Mouse (Mus musculus) heart, embryonic 13.5 days (tissue): Measurements from ENCODE around the gene Tgfb2. TPM values are rescaled to one million over a fixed set of nuclear protein-coding genes. Genes with fewer than 3 reads are reported as not detected.

Experiments
- ATAC-seq: fragments of 200-750 bp; cut with Nextera tagmentation; 2 replicates; pipeline ENCODE4 v1.8.0; 2017; ENCODE audit warnings: moderate TSS enrichment; ENCODE audit not compliant: insufficient number of reproducible peaks, low FRiP score, low TSS enrichment; ENCODE audit errors: extremely low read depth
- H3K27ac ChIP-seq: fragments of 300-500 bp; sonication (generic); replicated peaks from 2 replicates; pipeline ENCODE4 v1.5.1; 2015; ENCODE audit warnings: moderate library complexity, mild to moderate bottlenecking, inconsistent platforms
- H3K27me3 ChIP-seq: fragments of 300-500 bp; sonication (generic); replicated peaks from 2 replicates; pipeline ENCODE4 v1.6.1; 2015; ENCODE audit warnings: mild to moderate bottlenecking, inconsistent platforms
- H3K36me3 ChIP-seq: fragments of 300-500 bp; sonication (generic); 2 replicates; pipeline ENCODE4 v1.6.1; 2015; ENCODE audit warnings: mild to moderate bottlenecking, inconsistent platforms
- H3K4me1 ChIP-seq: fragments of 300-500 bp; sonication (generic); 2 replicates; pipeline ENCODE4 v1.6.1; 2015; ENCODE audit warnings: inconsistent platforms
- H3K4me2 ChIP-seq: fragments of 300-500 bp; sonication (generic); 2 replicates; pipeline ENCODE4 v1.6.1; 2015; ENCODE audit warnings: inconsistent platforms, mild to moderate bottlenecking, moderate library complexity
- H3K4me3 ChIP-seq: fragments of 300-500 bp; sonication (generic); 2 replicates; pipeline ENCODE4 v1.5.1; 2015; ENCODE audit warnings: moderate library complexity, mild to moderate bottlenecking, inconsistent platforms
- H3K9ac ChIP-seq: fragments of 300-500 bp; sonication (generic); 2 replicates; pipeline ENCODE4 v1.6.1; 2015; ENCODE audit warnings: inconsistent platforms, mild to moderate bottlenecking, moderate library complexity
- H3K9me3 ChIP-seq: fragments of 300-500 bp; sonication (generic); 2 replicates; pipeline ENCODE4 v1.6.1; 2016; ENCODE audit warnings: inconsistent platforms
- WGBS: fragments of 180-500 bp; shearing (Covaris S2); methylation state at CpG from one replicate; pipeline ENCODE4 v1.1.7; 2015; ENCODE audit warnings: mixed read lengths; 5-methylcytosine and 5-hydroxymethylcytosine counted together
- polyA plus RNA-seq: library from polyadenylated mRNA; unstranded; fragments of >200 nt; fragmentation: Nextera tagmentation; extraction: Ambion mirVana; gene quantifications from 2 replicates; pipeline ENCODE4 v1.2.1, GENCODE M21; 2015

Gene Tgfb2
- polyA plus RNA-seq, 1 experiment from 2014 or later: 63.5 TPM

DNA sequence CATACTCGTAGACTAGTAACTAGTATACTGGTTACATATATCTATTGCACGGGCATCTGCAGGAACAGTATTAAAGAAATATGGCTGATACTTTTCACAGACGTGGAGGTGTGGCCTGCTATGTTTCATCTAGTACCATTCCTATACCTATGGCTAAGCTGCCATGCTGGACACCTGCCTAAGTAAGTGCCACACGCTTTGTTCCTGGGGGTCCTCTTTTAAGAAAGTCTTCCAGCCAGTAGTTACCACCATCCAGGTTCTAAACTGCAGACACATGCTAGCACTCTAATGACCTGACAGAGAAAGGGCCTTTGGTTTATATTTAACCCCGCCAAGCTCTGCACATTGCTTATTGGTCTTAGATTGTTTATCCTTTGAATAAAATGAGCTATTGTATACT, 95.3 kb downstream of the Tgfb2 start:
- Histone ChIP-seq H3K27me3 (no peaks in the 10 kb centered on the region), H3K9ac (peak overlapping the region; percentile 72; the same call in 1 of the 2 replicates), H3K27ac (peak overlapping the region; percentile 91), H3K4me2 (peak overlapping the region; percentile 54; the same call in 1 of the 2 replicates), H3K4me1 (peaks cover 48% of the 10 kb centered on the region), H3K4me3 (no peak overlapping the region), H3K36me3 (no peaks in the 10 kb centered on the region; the same call in 1 of the 2 replicates), H3K9me3 (no peaks in the 10 kb centered on the region)
- ATAC-seq: no peak
- 78% methylated on average over 5 of the region's 5 CpGs for WGBS

DNA sequence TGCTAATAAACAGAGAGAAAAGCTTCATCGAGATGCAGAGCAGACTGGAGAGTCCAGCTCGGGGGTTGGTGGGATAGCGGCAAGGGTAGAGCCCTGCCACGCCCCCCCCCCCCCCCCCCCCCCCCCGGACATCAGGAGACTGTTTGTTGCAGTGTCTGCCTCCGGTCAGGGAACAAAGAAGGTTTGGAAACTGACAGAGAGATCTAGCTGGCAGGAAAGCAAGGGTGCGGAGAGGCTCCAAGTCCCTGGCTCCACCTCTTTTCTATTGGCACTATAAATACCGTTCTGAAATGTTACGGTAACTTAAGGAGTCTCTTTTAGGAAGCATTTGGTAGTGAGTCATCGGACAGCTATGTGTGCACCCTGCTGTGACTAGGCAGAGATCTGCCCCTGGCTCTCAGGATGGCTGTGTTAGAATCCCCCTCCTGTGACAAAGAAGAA, 96.0 kb downstream of the Tgfb2 start:
- WGBS: 15% methylated on average over 9 of the region's 10 CpGs
- H3K9me3 ChIP-seq: no peaks in the 10 kb centered on the region
- peak overlapping the region; percentile 72 for H3K9ac ChIP-seq
- peaks cover 51% of the 10 kb centered on the region for H3K4me1 ChIP-seq
- H3K4me2 ChIP-seq: peak overlapping the region; percentile 54
- no peaks in the 10 kb centered on the region for H3K27me3 ChIP-seq
- H3K4me3 ChIP-seq: peak overlapping the region; percentile 21
- ATAC-seq: no peak; the same call in 1 of the 2 replicates
- no peaks in the 10 kb centered on the region; the same call in 1 of the 2 replicates for H3K36me3 ChIP-seq
- H3K27ac ChIP-seq: peak overlapping the region; percentile 91

DNA sequence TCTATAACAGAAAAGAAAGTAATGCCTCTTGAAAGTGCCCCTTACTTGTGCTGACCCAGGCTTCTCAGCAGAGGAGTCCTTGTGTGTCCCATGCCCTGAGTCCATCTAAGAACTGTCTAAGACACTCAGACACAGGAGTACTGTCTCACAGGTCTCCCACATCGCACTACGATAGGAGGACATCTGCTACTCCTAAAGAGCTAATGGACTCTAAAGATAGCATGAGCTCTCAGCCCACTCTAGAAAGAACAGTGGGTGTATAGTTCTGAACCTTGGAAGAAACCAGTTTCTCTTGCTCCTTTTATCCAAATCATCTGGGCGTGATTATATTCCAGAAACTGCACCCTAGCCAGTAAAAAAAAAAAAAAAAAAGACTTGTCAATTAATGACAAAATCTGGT, 97.7 kb downstream of the Tgfb2 start:
- H3K4me2 ChIP-seq: no peak overlapping the region
- peaks cover 4% of the 10 kb centered on the region; the same call in 1 of the 2 replicates for H3K36me3 ChIP-seq
- no peak for ATAC-seq
- WGBS: 62% methylated on average over 3 of the region's 3 CpGs
- H3K9ac ChIP-seq: no peak overlapping the region
- H3K9me3 ChIP-seq: no peaks in the 10 kb centered on the region
- H3K4me3 ChIP-seq: no peak overlapping the region
- no peaks in the 10 kb centered on the region for H3K27me3 ChIP-seq
- H3K4me1 ChIP-seq: peaks cover 51% of the 10 kb centered on the region
- no peak overlapping the region for H3K27ac ChIP-seq

DNA sequence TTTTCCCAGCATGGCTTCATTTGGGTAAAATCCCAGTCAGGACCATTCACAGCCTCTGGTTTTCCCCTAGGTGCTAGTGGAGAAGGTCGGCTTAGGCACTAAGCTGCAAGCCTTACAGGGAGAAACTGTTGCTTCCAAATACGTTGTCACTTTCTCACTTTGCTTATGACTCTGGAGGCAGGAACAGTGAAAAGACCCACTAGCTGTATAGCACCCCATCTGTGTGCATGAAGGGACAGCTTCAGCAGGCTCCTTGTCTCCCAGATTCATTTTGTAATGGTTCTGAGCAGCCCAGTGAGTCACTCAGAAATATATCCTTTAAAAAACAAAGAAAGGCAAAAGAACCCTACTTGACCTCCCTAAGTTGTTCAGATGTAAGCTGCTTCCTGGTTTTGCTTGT, 100.2 kb downstream of the Tgfb2 start:
- H3K27ac ChIP-seq: peak overlapping the region; percentile 65
- peaks cover 54% of the 10 kb centered on the region for H3K4me1 ChIP-seq
- no peaks in the 10 kb centered on the region for H3K27me3 ChIP-seq
- ATAC-seq: no peak
- peaks cover 4% of the 10 kb centered on the region; the same call in 1 of the 2 replicates for H3K36me3 ChIP-seq
- H3K9me3 ChIP-seq: no peaks in the 10 kb centered on the region
- no peak overlapping the region for H3K9ac ChIP-seq
- 47% methylated on average over 2 of the region's 2 CpGs for WGBS
- no peak overlapping the region for H3K4me3 ChIP-seq
- H3K4me2 ChIP-seq: no peak overlapping the region

DNA sequence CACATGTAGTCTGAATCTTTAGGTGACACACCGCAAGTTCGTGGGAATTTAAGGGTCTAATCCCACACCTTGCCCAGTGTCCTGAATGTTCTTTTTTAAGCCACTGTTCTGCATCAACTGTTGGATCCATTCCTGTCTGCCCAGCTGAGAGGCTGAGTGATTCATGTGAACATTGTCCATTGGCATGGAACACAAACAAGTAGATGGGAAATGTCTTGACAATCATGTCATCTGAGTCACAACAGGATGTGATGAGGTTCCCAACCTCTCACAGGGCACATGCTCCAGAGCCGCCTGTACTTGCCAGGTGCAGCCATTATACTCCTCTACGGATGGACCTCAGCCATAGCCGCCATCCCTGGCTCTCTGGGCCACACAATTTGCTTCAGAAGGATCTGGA, 101.7 kb downstream of the Tgfb2 start:
- Histone ChIP-seq H3K9me3 (no peaks in the 10 kb centered on the region), H3K27me3 (no peaks in the 10 kb centered on the region), H3K4me1 (peaks cover 40% of the 10 kb centered on the region), H3K27ac (no peak overlapping the region), H3K4me2 (no peak overlapping the region), H3K4me3 (no peak overlapping the region), H3K9ac (no peak overlapping the region), H3K36me3 (peaks cover 4% of the 10 kb centered on the region; the same call in 1 of the 2 replicates)
- 82% methylated on average over 5 of the region's 5 CpGs for WGBS
- ATAC-seq: no peak

DNA sequence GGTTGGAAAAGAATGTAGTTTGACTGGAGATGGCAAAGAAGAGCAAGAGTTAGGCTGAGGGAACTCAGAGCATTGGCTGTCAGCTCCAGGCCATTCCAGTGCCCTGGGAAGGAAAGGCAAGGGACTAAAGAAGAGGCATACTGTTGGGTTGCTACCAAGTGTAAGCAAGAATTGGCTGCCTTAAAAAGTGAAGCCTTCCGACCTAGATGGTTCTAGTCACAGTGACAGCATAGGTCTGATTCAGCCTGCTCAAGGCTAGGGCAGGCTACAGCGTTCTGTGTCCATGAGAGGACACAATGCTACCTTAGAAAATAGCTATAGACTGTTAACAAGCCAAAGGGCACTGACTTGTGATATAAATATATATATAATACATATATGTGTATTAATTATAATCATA, 117.6 kb downstream of the Tgfb2 start:
- peak overlapping the region; percentile 1; the same call in 1 of the 2 replicates for H3K9ac ChIP-seq
- H3K4me1 ChIP-seq: peaks cover 61% of the 10 kb centered on the region
- no peak overlapping the region; the same call in 1 of the 2 replicates for H3K4me3 ChIP-seq
- H3K36me3 ChIP-seq: no peaks in the 10 kb centered on the region
- H3K9me3 ChIP-seq: no peaks in the 10 kb centered on the region
- no peak for ATAC-seq
- 67% methylated on average over 2 of the region's 2 CpGs for WGBS
- H3K27ac ChIP-seq: peak overlapping the region; percentile 95
- no peaks in the 10 kb centered on the region for H3K27me3 ChIP-seq
- peak overlapping the region; percentile 56 for H3K4me2 ChIP-seq

DNA sequence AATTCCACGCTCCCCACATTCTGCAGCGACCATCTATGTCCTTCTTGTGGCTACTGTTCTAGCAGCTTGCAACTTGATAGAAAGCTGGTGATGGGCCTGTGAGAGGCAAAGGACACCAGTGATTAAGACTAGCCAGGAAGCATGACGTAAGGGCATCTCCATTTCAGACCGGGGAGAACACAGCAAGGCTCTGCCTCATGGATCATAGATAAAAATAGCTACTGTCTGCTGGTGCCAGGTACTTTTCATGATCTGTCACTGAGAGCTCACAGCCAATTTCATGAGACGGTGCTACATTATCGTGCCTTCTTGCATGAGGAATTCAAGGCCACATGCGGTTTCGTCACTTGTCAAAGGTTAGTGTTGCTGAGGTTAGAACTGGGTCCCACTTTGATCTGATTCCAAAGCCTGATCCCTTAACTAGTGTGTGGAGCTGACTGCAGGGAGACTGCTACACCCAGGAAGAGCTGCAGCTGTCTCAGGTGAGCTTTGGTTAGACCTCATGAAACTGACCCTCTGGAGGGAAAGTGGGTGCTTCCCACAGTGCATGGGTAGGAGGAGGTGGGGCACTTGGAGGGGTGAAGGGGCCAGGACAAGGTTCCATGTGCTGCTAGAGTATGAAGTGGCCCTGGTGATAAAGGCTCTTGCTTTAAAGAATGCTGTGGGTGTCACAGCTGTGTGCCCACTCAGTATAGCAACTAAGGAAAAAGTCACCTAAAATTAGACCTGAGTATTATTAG, 118.6 kb downstream of the Tgfb2 start:
- H3K9me3 ChIP-seq: no peaks in the 10 kb centered on the region
- H3K36me3 ChIP-seq: no peaks in the 10 kb centered on the region
- peak overlapping the region; percentile 69 for H3K9ac ChIP-seq
- peak; percentile 52; the same call in 1 of the 2 replicates for ATAC-seq
- no peaks in the 10 kb centered on the region for H3K27me3 ChIP-seq
- peak overlapping the region; percentile 24 for H3K4me3 ChIP-seq
- WGBS: 24% methylated on average over 8 of the region's 8 CpGs
- H3K4me2 ChIP-seq: peak overlapping the region; percentile 56
- peaks cover 64% of the 10 kb centered on the region for H3K4me1 ChIP-seq
- H3K27ac ChIP-seq: peak overlapping the region; percentile 95

DNA sequence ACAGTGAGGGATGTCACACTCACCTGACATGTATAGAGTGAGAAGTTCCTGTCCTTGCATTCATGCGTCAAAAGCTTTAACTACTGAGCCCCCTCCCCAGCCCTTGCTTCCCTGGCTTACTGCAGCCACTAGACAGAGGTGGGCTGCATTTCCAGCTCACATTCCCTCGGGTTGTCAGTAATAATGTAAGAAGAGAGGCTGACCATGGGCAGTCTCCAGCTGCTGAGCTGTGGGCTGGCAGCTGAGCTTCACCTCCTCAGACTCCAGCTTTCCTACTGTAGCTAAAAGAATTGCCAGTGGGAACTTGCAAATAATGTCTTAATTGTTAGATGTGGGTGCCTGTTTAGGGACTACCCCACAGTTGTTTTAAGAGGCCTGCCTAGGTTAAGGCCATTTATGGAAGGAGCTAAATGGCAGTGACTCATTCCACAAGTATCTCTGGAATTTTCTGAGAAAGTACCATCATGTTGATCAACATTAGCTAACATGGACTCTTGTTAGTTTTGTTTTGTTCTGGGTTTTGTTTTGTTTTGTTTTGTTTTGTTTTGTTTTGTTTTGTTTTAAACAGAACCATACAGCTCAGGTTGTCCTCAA, 120.1 kb downstream of the Tgfb2 start:
- H3K4me1 ChIP-seq: peaks cover 79% of the 10 kb centered on the region
- H3K9ac ChIP-seq: peak overlapping the region; percentile 11; the same call in 1 of the 2 replicates
- 43% methylated on average over 2 of the region's 2 CpGs for WGBS
- ATAC-seq: no peak
- peak overlapping the region; percentile 95 for H3K27ac ChIP-seq
- no peaks in the 10 kb centered on the region for H3K27me3 ChIP-seq
- no peaks in the 10 kb centered on the region for H3K36me3 ChIP-seq
- no peak overlapping the region for H3K4me2 ChIP-seq
- H3K9me3 ChIP-seq: no peaks in the 10 kb centered on the region
- no peak overlapping the region for H3K4me3 ChIP-seq

DNA sequence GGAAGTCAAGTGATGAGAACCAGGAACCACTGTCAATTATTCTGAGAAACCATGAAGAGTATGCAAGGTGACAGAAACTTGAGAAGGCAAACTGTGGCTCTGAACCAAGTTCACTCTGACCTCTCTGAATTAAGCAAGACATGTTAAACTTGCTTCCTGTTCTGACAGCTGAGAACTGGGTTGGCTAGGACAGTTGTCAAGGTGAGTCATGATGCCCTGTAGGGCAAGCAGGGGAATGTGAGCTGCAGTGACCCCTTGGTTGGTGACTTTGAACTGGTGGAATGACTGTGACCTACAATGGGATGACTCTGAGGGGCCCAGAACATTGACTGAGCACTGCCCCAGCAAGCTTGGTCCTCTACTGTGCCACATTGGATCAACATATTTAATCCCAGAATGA, 121.9 kb downstream of the Tgfb2 start:
- Histone ChIP-seq H3K4me2 (no peak overlapping the region), H3K9me3 (no peaks in the 10 kb centered on the region), H3K36me3 (no peaks in the 10 kb centered on the region), H3K4me3 (no peak overlapping the region), H3K9ac (no peak overlapping the region), H3K4me1 (peaks cover 74% of the 10 kb centered on the region), H3K27me3 (no peaks in the 10 kb centered on the region), H3K27ac (no peak overlapping the region)
- ATAC-seq: no peak

DNA sequence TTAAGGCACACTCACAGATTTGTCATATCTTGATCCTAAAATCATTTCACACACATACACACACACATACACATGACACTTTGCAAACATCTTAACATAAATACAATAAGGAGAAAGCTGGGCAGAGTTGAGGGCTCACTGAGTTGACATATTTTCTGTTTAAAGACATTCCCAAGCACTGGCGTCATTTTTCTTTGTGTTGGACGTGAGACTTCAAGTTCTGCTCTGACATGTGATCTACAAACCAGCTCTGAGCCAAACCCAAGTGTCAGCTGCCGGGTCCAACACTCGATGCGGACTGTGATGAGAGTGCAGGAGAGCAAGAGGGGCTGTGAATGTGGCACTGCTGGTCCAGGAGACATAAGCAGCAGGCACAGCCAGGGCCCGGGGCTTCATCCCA, 123.7 kb downstream of the Tgfb2 start:
- Histone ChIP-seq H3K9ac (no peak overlapping the region), H3K36me3 (no peaks in the 10 kb centered on the region), H3K4me2 (no peak overlapping the region), H3K4me1 (peaks cover 61% of the 10 kb centered on the region), H3K27me3 (no peaks in the 10 kb centered on the region), H3K4me3 (no peak overlapping the region), H3K9me3 (no peaks in the 10 kb centered on the region), H3K27ac (peak overlapping the region; percentile 56; the same call in 1 of the 2 replicates)
- 72% methylated on average over 6 of the region's 6 CpGs for WGBS
- ATAC-seq: no peak

DNA sequence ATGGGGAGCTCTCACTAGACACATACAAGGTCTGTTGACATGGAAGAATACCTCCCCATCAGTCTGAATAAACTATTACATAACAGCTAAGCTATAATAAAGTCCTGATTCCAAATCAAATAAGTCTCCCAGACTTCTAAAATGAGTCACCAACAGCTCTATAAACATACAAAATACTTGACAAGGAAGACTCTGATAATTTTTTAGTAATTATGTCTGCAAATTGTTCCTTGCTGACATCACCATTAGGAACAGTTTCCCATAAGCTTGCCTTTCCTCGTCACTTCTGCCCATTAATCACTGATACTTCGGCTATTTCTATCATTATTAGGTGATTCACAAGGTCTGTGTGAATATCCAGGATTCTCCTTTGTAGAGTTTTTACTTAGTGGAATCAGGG, 124.1 kb downstream of the Tgfb2 start:
- no peak for ATAC-seq
- Histone ChIP-seq H3K9me3 (no peaks in the 10 kb centered on the region), H3K36me3 (no peaks in the 10 kb centered on the region), H3K27me3 (no peaks in the 10 kb centered on the region), H3K4me1 (peaks cover 61% of the 10 kb centered on the region), H3K9ac (no peak overlapping the region), H3K4me3 (no peak overlapping the region), H3K4me2 (no peak overlapping the region), H3K27ac (peak overlapping the region; percentile 38; the same call in 1 of the 2 replicates)
- 54% methylated on average over 2 of the region's 2 CpGs for WGBS
